Mouse (Mus musculus) v-Abl transformed pro-B cells (cell line): ENCODE data around the gene Ccdc182.

ENCODE experiments used
- in situ Hi-C, 2 experiments: fragments of 400-800 bp; cut with MboI; formaldehyde crosslinking; loops; one replicate each; pipeline ENCODE4 v1.15.1; 2025; ENCODE audit not compliant: unreplicated experiment in 2 of 2

Gene Ccdc182

DNA sequence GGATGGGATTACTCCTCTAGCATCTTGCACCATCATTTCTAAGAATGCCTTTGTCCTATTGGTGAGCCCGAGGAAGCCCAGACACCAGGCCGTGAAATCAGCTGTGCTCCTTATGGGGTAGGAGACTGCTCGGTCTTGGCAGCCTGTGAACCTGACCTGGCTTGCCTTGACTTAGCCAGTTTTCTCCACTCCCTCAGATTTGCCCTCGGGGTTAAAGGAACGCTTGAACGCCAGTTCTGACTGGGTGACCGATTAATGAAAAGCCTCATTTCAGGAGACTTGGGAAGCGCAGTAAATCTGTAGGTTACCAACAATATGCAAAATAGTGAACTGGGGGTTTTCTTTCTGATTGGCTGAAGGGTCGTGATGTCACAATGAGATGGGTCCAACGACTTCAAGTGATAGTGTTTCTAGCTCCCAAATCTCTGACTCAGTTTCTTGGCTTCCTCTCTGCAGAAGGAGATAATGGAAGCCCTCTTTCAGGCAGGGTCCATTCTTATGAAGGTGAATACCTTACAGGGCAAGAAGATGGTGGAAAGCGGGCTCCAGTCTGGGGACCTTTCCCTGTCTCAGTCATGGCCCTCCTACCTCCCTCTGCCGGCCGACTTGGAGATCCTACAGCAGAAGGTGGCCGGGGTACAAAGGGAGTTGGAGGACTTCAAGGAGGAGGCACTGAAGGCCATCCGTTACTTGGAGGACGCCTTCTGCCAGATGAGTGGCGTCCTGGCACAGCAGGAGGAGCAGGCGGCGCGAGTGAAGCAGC, at the start of gene Ccdc182:
Gene Ccdc182, plus strand, starts transcription at position 428 of the 763 bp plus-strand sequence.
- in situ Hi-C loops = loop anchor here in 1 of 2 experiments (10.0 kb wide), 1 partner anchor 531 kb away; no protein-coding TSS in a partner anchor

DNA sequence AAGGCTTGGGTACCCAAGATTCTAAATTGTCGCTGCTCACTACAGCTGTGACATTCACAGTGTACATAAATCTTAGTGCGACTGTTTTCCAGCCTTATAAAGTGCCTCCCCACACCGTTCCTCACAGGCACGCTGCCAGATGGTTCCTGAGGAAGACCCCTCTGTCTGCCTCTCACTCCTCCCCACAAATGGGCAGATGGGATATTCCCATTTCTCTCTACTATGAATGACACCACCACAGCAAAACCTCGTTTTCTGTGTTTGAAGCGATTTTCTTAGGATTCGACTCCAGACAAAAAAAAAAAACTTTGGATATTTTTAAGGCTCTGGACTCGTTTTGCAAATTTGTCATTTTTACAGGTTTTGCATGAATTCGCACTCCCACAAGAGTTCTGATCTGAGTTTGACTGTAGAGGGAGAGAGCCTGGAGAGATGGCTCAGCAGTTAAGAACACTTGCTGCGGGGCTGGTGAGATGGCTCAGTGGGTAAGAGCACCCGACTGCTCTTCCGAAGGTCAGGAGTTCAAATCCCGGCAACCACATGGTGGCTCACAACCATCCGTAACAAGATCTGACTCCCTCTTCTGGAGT, 48.2 kb upstream of the Ccdc182 start:
- in situ Hi-C loops = no loop called here

DNA sequence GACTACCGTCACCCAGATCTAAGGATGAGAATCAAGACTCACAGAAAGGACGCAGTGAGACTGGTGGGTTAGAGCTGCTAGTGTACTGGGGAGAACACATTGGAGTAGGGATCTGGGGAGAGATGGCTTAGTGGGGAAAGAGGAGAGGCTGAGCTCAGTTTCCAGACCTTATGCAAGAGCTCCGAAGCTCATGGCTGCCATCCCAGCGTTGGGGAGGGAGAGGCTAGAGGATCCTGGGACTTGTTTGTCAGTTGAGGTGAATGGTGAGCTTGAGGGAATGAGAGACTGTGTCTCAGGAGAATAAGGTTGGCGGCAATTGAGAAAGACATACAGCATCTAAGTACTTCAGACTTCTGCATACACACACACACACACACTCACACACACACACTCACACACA, 45.2 kb upstream of the Ccdc182 start:
- in situ Hi-C loops = no loop called here

DNA sequence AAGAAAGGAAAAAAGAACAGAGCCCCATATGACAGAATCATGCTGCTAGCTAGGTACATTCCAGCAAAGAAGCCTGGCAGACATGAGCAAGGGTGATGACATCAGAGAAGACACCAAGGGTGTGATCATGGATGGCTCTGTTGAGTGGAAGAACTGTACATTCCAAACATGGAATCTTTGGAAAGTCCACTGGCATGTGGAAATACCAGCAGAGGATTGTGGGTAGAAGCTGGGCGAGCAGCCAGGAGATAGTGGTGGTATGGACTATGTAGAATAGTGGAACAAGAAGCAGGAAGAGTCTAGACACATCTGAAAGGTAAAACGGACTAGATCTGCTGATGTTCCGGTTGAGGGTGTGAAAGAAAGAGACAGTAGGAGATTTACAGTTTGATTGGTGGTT, 43.3 kb upstream of the Ccdc182 start:
- in situ Hi-C loops = loop anchor here (5.0 to 10.0 kb wide), 2 partner anchors 484 to 577 kb away; no protein-coding TSS in a partner anchor

DNA sequence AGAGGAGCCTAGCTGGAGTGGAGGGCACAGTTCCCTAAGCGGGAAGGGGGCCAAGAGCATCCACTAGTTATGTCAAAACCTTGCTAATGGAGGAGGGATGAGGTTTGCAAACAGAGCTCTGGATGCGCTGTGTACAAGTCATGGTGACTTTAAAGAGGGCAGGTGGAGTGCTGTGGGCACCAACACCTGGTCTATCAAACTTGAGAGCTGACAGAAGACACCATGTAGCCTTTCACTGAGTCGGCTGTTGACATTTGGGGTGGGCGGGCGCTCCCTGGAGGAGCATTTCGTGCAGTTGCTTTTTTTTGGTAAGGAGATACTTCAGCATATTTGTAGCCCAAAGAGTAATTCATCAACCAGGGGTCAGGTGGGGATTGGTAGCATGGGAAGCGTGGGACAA, 42.6 kb upstream of the Ccdc182 start:
- in situ Hi-C loops = loop anchor here (5.0 to 10.0 kb wide), 2 partner anchors 484 to 576 kb away; no protein-coding TSS in a partner anchor

DNA sequence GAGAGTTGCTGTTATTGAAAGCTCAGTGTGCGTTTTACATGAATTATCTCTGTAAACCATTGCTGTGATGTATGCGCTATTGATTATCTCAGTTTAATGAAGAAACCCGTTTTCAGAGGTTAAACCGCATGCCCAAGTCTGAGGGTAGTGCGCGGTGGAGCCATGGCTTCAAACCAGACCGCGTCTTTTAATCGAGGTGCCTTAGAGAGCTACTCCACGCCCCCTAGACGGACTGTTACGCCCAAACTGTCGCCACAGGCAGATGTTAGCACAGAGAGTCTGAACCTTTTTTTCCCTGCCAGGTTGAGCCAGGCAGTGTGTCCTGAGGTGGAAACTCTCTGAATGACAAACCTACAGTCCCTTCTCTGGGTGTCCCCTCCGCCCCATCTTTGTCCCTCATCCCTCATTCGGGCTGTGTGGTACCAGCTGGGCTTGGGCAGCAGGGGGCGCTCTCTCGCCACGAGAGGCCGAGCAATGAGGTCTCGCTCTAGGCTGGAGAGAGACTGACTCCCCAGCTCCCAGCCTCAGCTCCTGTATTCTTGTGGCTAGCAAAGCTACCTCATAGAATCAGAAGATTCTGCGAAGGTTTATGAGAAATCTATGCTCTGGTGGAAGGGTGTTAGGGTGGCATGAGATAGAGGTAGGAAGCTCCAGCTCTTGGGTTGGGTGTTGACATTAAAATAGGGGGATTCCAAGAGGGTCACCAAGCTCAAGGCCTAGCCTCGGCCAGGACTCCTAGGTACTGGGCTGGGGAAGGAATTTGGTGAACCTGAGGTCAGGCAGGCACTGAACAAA, 41.7 kb upstream of the Ccdc182 start:
- in situ Hi-C loops = loop anchor here (5.0 to 10.0 kb wide), 2 partner anchors 483 to 575 kb away; no protein-coding TSS in a partner anchor

DNA sequence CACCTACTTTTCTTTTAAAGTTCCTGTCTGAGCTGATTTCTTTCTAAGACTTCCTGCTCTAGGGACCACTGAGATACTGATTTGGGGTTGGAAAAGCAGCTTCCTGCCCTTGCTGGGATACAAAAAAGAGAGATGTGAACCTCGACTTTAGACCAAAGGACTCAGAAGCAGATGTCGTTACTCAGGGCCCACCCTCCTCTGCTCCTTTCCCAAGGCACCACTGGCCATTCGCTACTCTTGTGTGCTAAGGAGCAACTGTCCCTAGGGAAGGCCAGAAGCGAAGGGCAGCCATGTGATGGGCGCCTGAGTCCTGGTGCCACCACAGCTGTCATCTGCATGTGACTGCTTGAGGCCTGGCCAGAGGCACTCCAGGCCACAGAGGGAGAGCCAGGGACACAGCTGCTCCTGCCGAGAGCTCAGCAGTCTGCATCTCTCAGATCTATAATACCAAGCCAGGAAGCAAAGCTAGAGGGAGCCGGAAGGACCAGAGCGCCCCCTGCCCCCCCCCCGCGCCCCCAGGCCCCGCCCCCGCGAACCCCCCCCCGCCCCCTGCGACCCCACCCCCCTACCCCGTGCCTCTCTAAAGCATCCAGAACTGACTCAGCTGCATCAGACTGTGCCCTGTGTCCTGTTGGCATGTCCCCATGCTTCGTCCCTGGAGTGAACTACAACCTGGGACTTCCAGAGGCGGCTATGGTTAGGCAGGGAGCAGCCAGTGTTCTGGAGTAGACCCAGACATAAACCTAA, 40.9 kb upstream of the Ccdc182 start:
- in situ Hi-C loops = loop anchor here (5.0 to 10.0 kb wide), 2 partner anchors 482 to 574 kb away; no protein-coding TSS in a partner anchor

DNA sequence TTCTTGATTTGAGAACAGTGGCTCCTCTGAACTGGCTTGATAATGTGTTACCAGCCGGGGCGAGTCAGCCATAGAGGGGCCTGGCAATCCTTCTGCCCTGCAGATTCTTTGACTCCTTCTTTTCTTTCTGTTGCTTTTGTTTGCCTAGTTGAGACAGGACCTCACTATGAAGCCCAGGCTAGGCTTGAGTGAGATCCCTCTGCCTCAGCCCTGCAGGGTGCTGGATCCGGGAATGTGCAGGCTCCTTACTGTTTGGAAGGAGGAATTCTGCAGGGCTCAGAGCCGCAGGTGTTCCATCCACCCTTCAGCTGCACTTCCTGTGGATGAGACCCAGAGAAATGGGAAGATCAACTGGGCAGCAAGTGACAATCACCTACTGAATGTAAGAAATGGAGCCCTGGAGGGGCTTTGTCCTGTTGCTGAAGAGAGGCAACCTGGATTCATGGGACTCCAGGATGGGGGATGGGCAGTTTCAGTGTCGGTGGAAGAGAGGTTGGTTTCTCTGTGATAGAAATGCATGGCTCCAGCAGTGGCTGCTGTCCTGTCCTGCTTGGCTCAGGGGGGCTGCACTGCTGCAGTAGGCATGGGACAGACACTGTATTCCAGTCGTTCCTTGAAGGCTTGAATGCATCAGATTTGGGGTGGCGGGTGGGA, 40.2 kb upstream of the Ccdc182 start:
- in situ Hi-C loops = loop anchor here (5.0 to 10.0 kb wide), 2 partner anchors 481 to 574 kb away; no protein-coding TSS in a partner anchor

DNA sequence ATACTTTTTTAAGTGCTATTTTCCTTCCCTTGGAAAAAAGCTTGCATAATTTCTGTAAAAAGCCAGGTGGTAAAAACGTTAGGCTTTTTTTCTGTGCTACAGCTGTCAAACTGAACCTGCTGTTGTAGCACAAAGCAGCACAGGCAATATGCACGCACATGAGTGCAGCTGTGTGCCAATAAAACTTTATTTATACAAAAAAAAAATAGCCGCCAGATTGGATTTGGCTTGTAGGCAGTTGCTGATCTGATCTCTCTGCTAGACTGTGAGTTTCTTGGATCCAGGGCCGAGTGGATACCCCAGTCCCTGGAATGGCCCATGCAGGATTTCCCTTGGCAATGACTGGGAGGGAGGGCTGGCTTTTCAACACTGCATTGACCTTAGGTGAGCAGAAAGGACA, 36.2 kb upstream of the Ccdc182 start:
- in situ Hi-C loops = loop anchor here in 1 of 2 experiments (10.0 kb wide), 1 partner anchor 477 kb away; no protein-coding TSS in a partner anchor

DNA sequence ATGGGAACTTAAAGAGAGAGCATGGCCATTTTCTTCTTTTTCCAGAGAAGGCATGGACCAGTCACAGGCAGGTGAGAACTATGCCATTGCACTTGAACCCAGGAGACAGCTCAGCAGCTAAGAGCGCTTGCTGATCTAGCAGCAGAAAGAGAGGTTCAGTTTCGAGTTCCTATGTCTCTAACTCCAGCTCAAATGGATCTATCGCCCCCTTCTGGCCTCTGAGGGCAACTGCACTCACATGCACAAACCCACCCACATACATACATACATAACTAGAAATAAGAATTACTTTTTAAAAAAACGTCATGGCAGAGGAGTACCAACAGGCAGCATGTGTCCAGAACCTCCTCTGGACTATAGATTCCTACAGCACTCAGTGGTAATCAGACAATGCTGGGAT, 35.6 kb upstream of the Ccdc182 start:
- in situ Hi-C loops = loop anchor here in 1 of 2 experiments (10.0 kb wide), 1 partner anchor 477 kb away; no protein-coding TSS in a partner anchor

DNA sequence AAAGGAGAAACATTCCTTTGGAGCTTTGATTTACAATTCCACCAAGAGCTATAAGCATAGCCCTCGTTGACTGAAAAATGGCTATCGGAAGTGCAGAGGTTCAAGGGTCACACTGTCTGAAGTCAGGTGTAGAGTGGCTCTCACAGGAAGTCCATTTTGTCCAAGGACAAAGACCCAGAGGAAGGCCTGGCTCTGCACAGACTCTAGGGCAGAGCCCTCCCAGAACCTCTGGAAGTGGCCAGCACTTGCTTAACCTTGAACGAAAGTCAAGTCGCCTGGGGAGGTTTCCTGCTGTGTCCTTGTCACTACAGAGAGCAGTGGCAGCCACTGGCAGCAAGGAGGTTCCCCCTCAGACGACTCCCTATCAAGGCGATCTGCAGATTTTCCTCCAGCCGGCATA, 33.4 kb upstream of the Ccdc182 start:
- in situ Hi-C loops = no loop called here

DNA sequence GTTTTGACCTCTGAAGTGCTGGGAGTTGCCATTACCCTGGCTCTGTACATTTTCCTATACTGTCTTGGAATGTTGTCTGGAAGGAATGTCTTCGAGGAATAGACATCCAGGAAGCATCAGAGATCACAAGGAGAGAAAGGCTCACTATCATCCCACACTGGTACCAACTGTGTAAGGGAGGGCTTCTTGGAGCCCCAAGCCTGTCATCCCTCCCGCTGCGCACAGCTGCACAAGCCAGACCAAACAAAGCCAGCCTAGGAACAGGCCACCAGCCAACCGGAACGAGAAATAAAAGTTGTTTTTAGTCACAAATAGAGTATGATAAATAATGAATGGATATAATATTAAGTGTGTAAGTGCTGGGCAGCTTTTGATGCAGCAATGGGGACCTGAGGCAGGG, 29.0 kb upstream of the Ccdc182 start:
- in situ Hi-C loops = no loop called here

DNA sequence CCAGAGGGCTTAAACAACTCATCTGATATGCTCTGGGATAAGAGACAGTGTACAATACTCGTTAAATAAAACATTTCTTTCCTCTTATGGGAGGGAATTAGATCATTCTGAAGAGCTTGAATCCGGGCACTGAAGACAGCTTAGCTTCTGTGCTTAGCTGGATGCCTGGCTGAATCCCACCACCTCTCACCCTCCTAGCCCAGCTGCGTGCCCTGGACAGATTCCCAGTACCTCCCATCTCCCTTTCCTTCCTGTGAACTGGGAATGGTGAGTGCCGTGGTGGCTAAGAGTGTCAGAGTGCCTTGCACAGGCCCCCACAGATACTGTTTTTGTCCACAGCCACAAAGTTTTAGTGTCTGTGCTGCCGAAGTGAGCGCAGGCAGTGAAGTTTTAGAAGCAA, 27.5 kb upstream of the Ccdc182 start:
- in situ Hi-C loops = no loop called here

DNA sequence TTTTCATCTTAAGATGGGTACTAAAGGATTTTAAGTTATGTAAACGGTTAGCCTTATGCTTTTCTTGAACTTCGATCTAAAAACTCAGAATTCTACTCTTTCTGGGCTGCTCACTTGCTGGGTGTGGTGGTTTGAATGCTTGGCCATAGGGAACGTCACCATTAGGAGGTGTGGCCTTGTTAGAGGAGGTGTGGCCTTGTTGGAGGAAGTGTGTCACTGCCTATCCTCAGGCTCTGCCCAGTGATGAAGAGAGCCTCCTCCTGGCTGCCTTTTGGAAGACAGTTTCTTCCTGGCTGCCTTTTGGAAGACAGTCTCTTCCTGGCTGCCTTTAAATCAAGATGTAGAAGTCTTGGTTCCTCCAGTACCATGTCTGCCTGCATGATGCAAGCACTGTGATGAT, 22.0 kb upstream of the Ccdc182 start:
- in situ Hi-C loops = no loop called here

DNA sequence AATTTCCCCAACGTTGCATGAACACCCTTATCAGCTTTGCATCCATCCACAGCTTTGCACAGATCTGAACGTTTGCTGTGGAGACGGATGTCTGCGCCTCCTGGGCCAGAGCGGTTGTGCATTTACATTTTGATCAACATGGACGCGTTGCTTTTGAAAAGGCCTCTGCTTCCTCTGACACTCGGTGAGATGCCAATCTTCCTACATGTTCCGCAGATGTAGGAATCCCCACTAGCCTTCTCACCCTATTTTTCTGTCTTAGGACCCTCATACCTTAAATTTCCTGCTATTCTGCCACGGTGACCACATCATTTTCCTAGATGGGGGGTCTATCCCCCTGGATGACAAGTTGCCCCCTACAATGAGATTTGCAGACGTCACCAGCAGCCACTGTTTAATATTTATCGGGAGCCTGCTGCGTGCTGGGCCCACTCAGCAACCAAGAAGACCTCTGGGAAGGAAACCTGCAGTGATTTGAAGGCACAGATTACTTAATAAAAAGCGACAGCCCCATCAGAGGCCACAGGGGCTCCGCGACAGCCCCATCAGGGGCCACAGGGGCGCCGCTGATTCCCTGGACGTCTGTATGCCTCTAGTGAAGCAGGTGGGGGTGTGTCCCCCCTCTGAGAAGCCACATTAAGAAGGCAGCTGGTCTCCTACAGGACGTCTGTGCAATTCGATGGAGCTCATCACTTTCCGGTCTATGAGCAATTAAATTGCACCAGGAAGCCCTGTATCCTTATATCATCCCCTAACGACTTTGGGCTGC, 19.6 kb upstream of the Ccdc182 start:
- in situ Hi-C loops = no loop called here

DNA sequence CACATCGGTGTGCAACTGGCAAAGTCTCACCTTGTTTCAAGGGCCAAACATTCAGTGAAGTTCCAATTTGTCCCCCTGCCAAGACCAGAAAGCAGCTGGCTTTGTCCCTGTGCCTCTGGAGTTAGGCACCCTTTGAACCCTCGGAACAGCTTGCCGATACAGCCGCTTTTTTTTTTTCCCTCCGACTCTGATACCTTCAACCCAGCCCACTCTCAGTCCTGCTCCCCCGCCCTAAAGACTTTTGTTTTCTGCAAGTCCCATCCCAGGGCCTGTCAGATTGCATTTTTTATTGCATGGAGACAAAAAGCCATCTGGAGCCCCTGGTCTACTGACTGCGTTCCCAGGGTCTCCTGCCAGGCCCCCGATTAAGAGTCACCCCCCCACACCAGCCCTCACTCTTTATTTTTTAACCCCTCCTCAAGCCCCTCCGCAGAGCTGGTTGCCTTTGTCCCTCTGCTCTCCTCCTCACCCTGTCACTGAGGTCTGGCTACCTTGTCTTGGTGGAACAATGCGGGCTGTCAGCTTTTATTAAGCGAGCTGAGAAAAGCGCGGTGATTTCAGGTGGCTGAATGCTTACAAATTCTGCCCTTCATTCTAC, 18.9 kb upstream of the Ccdc182 start:
- in situ Hi-C loops = no loop called here

DNA sequence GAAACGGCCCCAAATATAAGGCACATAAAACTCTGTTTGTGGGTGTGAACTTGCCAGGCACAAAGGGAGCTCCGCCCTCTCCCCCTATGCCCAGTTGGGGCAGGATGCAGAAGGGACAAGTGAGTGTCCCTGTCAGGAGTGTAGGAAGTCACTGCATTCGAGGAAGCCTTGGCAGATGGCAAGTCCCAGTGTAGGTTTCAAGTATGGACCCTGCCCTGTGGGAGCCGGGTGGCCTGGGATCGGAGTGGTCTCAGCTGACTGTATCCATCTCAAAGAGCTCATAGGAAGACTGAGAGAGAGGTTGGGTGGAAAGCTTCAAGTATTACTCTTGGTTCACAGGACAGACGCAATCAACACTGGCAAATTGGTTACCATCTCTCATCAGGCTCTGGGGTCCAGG, 17.9 kb upstream of the Ccdc182 start:
- in situ Hi-C loops = no loop called here

DNA sequence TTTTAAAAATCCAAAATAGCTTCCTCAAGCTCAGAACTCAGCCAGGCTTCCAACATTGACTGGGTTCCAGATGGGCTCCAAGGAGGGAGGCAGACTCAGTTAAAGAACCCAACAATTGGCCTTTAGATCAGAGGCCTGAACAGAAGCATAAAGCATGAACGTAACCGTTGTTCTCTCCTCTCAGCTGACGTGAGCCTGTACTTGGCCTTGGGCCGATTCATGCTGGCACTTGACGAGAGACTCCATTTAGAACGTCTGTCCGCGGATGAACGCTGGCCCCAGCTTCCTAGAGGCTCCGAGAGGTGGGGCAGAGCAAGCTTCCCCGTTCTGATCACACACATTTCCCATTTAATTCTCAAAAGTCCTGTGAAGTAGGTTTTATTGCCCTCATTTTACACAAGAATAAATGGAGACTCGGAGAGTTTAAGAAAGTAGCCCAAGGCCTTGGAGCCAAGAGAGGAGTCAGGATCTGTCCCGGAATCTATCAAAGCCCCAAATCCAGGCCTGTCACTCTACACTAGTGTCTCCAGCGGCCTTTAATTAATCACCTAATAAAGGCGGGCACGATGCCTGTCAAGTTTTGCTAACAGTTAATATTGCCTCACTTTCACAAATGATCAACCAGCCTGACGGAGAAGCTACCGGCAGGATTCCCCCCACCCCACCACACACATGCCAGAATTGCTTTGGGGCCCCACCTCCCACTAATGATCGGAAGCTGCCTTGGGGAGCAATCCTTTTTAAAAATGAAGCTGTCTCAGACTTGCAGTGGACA, 17.1 kb upstream of the Ccdc182 start:
- in situ Hi-C loops = no loop called here
